Mouse (Mus musculus): Measurements from ENCODE around the gene Prl2c2.
"Not testable (repeated sequence)": the region's sequence is repeated elsewhere in the genome, so short reads cannot be mapped to it uniquely, and the experiment has no call there.

Gene Prl2c2

DNA sequence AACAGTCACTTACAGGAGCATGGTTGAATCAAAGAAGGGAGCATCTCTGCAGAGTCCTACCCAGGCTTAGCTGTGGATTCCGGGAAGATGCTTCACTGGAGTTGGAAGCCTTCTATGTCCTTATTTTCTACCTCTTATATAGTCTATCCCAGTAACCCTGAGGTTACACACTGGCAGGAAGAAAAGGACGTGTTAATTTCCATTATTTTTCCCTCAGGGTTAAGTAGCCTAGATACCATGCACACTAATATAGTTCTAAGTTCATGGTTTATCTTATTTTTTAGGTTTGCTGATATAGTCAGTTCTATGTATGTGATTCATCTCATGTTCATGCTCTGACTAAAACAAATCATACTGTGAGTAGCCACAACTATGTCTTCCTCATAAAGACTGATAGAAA, at the start of gene Prl2c2:
TSS of gene Prl2c2 (minus strand) at position 101 of the 400 bp plus-strand sequence.
- DNase-seq (ENCODE audit: low read depth), result not testable (repeated sequence)

DNA sequence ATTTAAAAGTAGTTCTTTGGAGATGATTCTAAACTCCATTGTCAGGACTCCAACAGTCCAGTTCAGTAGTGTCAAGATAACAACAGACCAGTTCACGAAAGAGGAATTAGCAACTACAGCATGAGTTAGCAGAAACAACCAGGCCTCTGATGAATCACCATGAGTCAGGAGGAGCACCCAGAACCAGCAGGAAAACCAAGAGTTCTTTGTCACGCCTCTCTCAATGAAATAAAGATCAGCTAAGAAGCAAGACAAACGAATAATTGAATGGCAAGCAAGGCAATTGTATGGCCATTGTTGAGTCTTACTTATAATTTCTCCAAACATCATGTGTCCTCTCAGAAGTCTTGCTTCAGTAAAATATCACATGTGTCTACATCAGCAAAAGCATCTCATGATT, 20.7 kb upstream of the Prl2c2 start:
- DNase-seq (ENCODE audit: low read depth), result not testable (repeated sequence)

DNA sequence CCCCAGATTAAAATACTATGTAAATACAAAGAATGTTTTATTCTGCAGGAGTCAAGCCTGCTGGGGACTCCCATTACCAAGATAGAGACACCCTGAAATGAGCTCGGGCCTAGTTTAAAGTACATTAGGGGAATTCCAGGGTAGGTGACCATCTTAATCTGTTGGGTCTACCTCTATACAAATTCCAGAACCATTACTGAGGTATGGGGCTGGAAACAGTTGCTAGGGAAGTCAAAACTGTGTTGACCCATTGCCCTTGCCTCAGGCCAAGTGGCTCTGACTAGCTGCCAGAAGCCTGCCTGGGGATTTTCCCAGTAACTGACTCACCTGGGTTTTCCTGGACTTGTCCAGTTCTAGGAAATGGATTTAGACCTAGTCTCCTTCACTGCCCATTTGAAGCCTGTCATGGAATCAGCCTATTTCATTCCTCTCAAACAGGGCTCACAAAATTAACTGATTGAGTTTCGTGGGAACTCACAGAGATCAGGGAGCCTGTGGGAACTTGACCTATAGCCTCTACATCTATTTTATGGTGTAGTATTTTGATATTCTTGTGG, 8.9 kb upstream of the Prl2c2 start:
- DNase-seq (ENCODE audit: low read depth), result not testable (repeated sequence)
